Mouse (Mus musculus): ENCODE measurements around the gene Gab2.
"Not testable (repeated sequence)": the region's sequence is repeated elsewhere in the genome, so short reads cannot be mapped to it uniquely, and the experiment has no call there.

Gab2 gene

GRCm38 (mm10) chr7:97151082-97151813 is 69.9 kb downstream of the Gab2 start:
- no peak for DNase-seq (ENCODE audit: low spot score)

GRCm38 (mm10) chr7:97154756-97155487 is 73.5 kb downstream of the Gab2 start:
- DNase-seq (ENCODE audit: low spot score), result peak; percentile 8

- no peak for DNase-seq (ENCODE audit: low spot score)
Observed at GRCm38 (mm10) chr7:97164261-97164660, 82.9 kb downstream of the Gab2 start.

- DNase-seq (ENCODE audit: low spot score), result no peak
Observed at GRCm38 (mm10) chr7:97171089-97171488, 89.7 kb downstream of the Gab2 start.

- no peak for DNase-seq (ENCODE audit: low spot score)
Observed at GRCm38 (mm10) chr7:97171719-97172118, 90.3 kb downstream of the Gab2 start.

GRCm38 (mm10) chr7:97172126-97172525 is 90.7 kb downstream of the Gab2 start:
- DNase-seq (ENCODE audit: low spot score), result no peak

- no peak for DNase-seq (ENCODE audit: low spot score)
Observed at GRCm38 (mm10) chr7:97181931-97182330, 100.5 kb downstream of the Gab2 start.

- DNase-seq (ENCODE audit: low spot score), result no peak
Observed at GRCm38 (mm10) chr7:97183426-97183825, 102.0 kb downstream of the Gab2 start.

GRCm38 (mm10) chr7:97184005-97184404 is 102.6 kb downstream of the Gab2 start:
- DNase-seq (ENCODE audit: low spot score), result no peak

- DNase-seq (ENCODE audit: low spot score), result no peak
Observed at GRCm38 (mm10) chr7:97187387-97188081, 106.1 kb downstream of the Gab2 start.

GRCm38 (mm10) chr7:97189116-97189515 is 107.7 kb downstream of the Gab2 start:
- no peak for DNase-seq (ENCODE audit: low spot score)

GRCm38 (mm10) chr7:97203907-97204306 is 122.5 kb downstream of the Gab2 start:
- DNase-seq (ENCODE audit: low spot score), result no peak

GRCm38 (mm10) chr7:97208811-97209549 is 127.6 kb downstream of the Gab2 start:
- no peak for DNase-seq (ENCODE audit: low spot score)

- DNase-seq (ENCODE audit: low spot score), result no peak
Observed at GRCm38 (mm10) chr7:97210064-97210685, 128.8 kb downstream of the Gab2 start.

- DNase-seq (ENCODE audit: low spot score), result no peak
Observed at GRCm38 (mm10) chr7:97211117-97211516, 129.7 kb downstream of the Gab2 start.

GRCm38 (mm10) chr7:97223836-97224235 is 142.4 kb downstream of the Gab2 start:
- no peak for DNase-seq (ENCODE audit: low spot score)

GRCm38 (mm10) chr7:97245261-97245949 is 164.0 kb downstream of the Gab2 start:
- no peak for DNase-seq (ENCODE audit: low spot score)

GRCm38 (mm10) chr7:97245950-97246578 is 164.7 kb downstream of the Gab2 start:
- not testable (repeated sequence) for DNase-seq (ENCODE audit: low spot score)

- peak; percentile 22 for DNase-seq (ENCODE audit: low spot score)
Observed at GRCm38 (mm10) chr7:97247661-97248060, 166.3 kb downstream of the Gab2 start.

- peak; percentile 12 for DNase-seq (ENCODE audit: low spot score)
Observed at GRCm38 (mm10) chr7:97248136-97248535, 166.8 kb downstream of the Gab2 start.

GRCm38 (mm10) chr7:97251638-97252037 is 170.3 kb downstream of the Gab2 start:
- DNase-seq (ENCODE audit: low spot score), result no peak

Data from urinary bladder, postnatal 14 days (tissue).